Mouse (Mus musculus): ENCODE measurements at regions not wholly inside any gene's neighbourhood (a gene's known extent, or its start where the extent isn't known, plus 50 kb on each side); places are given as distances from the start of the nearest gene placed in this dataset.

GRCm38 (mm10) chr2:117623955-117624354, 281.2 kb upstream of the Rasgrp1 start:
- no peak overlapping the region for H3K4me3 ChIP-seq (ENCODE audit: low read depth, low read length)
- no peaks in the 10 kb centered on the region for H3K9me3 ChIP-seq (ENCODE audit: control insufficient read depth, low read length)
- no peaks in the 10 kb centered on the region for H3K36me3 ChIP-seq (ENCODE audit: control insufficient read depth, insufficient read depth, low read length)
- WGBS, result 43% methylated on average over 3 of the region's 3 CpGs
- no peak overlapping the region for H3K27ac ChIP-seq (replicated peaks; ENCODE audit: low read depth, low read length)
- H3K27me3 ChIP-seq (ENCODE audit: control insufficient read depth, insufficient read depth, low read length), result no peaks in the 10 kb centered on the region
- no peak overlapping the region for H3K4me2 ChIP-seq (ENCODE audit: low read depth, severe bottlenecking)
- DNase-seq (ENCODE audit: low spot score), result no peak
- no peak for ATAC-seq (ENCODE audit: insufficient number of reproducible peaks, low FRiP score, low TSS enrichment, low read depth)
- H3K9ac ChIP-seq (ENCODE audit: low read length), result no peak overlapping the region
- H3K4me1 ChIP-seq (ENCODE audit: control insufficient read depth, insufficient read depth, low read length), result no peaks in the 10 kb centered on the region

- no peak overlapping the region for H3K9ac ChIP-seq (ENCODE audit: low read length)
- WGBS, result 92% methylated on average over 4 of the region's 4 CpGs
- H3K9me3 ChIP-seq (ENCODE audit: control insufficient read depth, low read length), result no peaks in the 10 kb centered on the region
- no peaks in the 10 kb centered on the region for H3K4me1 ChIP-seq (ENCODE audit: control insufficient read depth, insufficient read depth, low read length)
- H3K36me3 ChIP-seq (ENCODE audit: control insufficient read depth, insufficient read depth, low read length), result no peaks in the 10 kb centered on the region
- no peaks in the 10 kb centered on the region for H3K27me3 ChIP-seq (ENCODE audit: control insufficient read depth, insufficient read depth, low read length)
- no peak overlapping the region for H3K4me3 ChIP-seq (ENCODE audit: low read depth, low read length)
- H3K27ac ChIP-seq (replicated peaks; ENCODE audit: low read depth, low read length), result no peak overlapping the region
- ATAC-seq (ENCODE audit: insufficient number of reproducible peaks, low FRiP score, low TSS enrichment, low read depth) (no peak), DNase-seq (ENCODE audit: low spot score) (no peak)
- H3K4me2 ChIP-seq (ENCODE audit: low read depth, severe bottlenecking), result no peak overlapping the region
Measured at GRCm38 (mm10) chr2:117634906-117635305, 292.1 kb upstream of the Rasgrp1 start.

- no peaks in the 10 kb centered on the region for H3K9me3 ChIP-seq (ENCODE audit: control insufficient read depth, low read length)
- no peaks in the 10 kb centered on the region for H3K4me1 ChIP-seq (ENCODE audit: control insufficient read depth, insufficient read depth, low read length)
- WGBS, result 78% methylated on average over 2 of the region's 2 CpGs
- H3K27ac ChIP-seq (replicated peaks; ENCODE audit: low read depth, low read length), result no peak overlapping the region
- no peak overlapping the region for H3K9ac ChIP-seq (ENCODE audit: low read length)
- ATAC-seq (ENCODE audit: insufficient number of reproducible peaks, low FRiP score, low TSS enrichment, low read depth) (no peak), DNase-seq (ENCODE audit: low spot score) (no peak)
- H3K27me3 ChIP-seq (ENCODE audit: control insufficient read depth, insufficient read depth, low read length), result no peaks in the 10 kb centered on the region
- H3K36me3 ChIP-seq (ENCODE audit: control insufficient read depth, insufficient read depth, low read length), result no peaks in the 10 kb centered on the region
- no peak overlapping the region for H3K4me3 ChIP-seq (ENCODE audit: low read depth, low read length)
- no peak overlapping the region for H3K4me2 ChIP-seq (ENCODE audit: low read depth, severe bottlenecking)
Measured at GRCm38 (mm10) chr2:117637397-117637796, 294.6 kb upstream of the Rasgrp1 start.

GRCm38 (mm10) chr2:117652101-117652500, 309.3 kb upstream of the Rasgrp1 start:
- no peaks in the 10 kb centered on the region for H3K4me1 ChIP-seq (ENCODE audit: control insufficient read depth, insufficient read depth, low read length)
- H3K36me3 ChIP-seq (ENCODE audit: control insufficient read depth, insufficient read depth, low read length), result no peaks in the 10 kb centered on the region
- no peak overlapping the region for H3K4me2 ChIP-seq (ENCODE audit: low read depth, severe bottlenecking)
- no peak overlapping the region for H3K27ac ChIP-seq (replicated peaks; ENCODE audit: low read depth, low read length)
- no peaks in the 10 kb centered on the region for H3K9me3 ChIP-seq (ENCODE audit: control insufficient read depth, low read length)
- no peak for ATAC-seq (ENCODE audit: insufficient number of reproducible peaks, low FRiP score, low TSS enrichment, low read depth)
- DNase-seq (ENCODE audit: low spot score), result no peak
- no peak overlapping the region for H3K4me3 ChIP-seq (ENCODE audit: low read depth, low read length)
- H3K27me3 ChIP-seq (ENCODE audit: control insufficient read depth, insufficient read depth, low read length), result no peaks in the 10 kb centered on the region
- H3K9ac ChIP-seq (ENCODE audit: low read length), result no peak overlapping the region

GRCm38 (mm10) chr2:117652647-117653046, 309.8 kb upstream of the Rasgrp1 start:
- DNase-seq (ENCODE audit: low spot score) (no peak), ATAC-seq (ENCODE audit: insufficient number of reproducible peaks, low FRiP score, low TSS enrichment, low read depth) (no peak)
- no peak overlapping the region for H3K4me3 ChIP-seq (ENCODE audit: low read depth, low read length)
- WGBS, result 47% methylated on average over 2 of the region's 2 CpGs
- H3K27me3 ChIP-seq (ENCODE audit: control insufficient read depth, insufficient read depth, low read length), result no peaks in the 10 kb centered on the region
- H3K36me3 ChIP-seq (ENCODE audit: control insufficient read depth, insufficient read depth, low read length), result no peaks in the 10 kb centered on the region
- no peak overlapping the region for H3K4me2 ChIP-seq (ENCODE audit: low read depth, severe bottlenecking)
- H3K9ac ChIP-seq (ENCODE audit: low read length), result no peak overlapping the region
- no peaks in the 10 kb centered on the region for H3K4me1 ChIP-seq (ENCODE audit: control insufficient read depth, insufficient read depth, low read length)
- no peaks in the 10 kb centered on the region for H3K9me3 ChIP-seq (ENCODE audit: control insufficient read depth, low read length)
- H3K27ac ChIP-seq (replicated peaks; ENCODE audit: low read depth, low read length), result no peak overlapping the region

GRCm38 (mm10) chr2:117656546-117657175, 313.9 kb upstream of the Rasgrp1 start:
- Histone ChIP-seq H3K36me3 (ENCODE audit: control insufficient read depth, insufficient read depth, low read length) (no peaks in the 10 kb centered on the region), H3K4me1 (ENCODE audit: control insufficient read depth, insufficient read depth, low read length) (no peaks in the 10 kb centered on the region), H3K27ac (replicated peaks; ENCODE audit: low read depth, low read length) (no peak overlapping the region), H3K9ac (ENCODE audit: low read length) (no peak overlapping the region), H3K4me2 (ENCODE audit: low read depth, severe bottlenecking) (no peak overlapping the region), H3K4me3 (ENCODE audit: low read depth, low read length) (no peak overlapping the region), H3K9me3 (ENCODE audit: control insufficient read depth, low read length) (no peaks in the 10 kb centered on the region), H3K27me3 (ENCODE audit: control insufficient read depth, insufficient read depth, low read length) (no peaks in the 10 kb centered on the region)
- WGBS, result 90% methylated on average over 2 of the region's 2 CpGs
- ATAC-seq (ENCODE audit: insufficient number of reproducible peaks, low FRiP score, low TSS enrichment, low read depth), result no peak
- DNase-seq (ENCODE audit: low spot score), result no peak

- no peak for ATAC-seq (ENCODE audit: insufficient number of reproducible peaks, low FRiP score, low TSS enrichment, low read depth)
- Histone ChIP-seq H3K27me3 (ENCODE audit: control insufficient read depth, insufficient read depth, low read length) (no peaks in the 10 kb centered on the region), H3K4me2 (ENCODE audit: low read depth, severe bottlenecking) (no peak overlapping the region), H3K36me3 (ENCODE audit: control insufficient read depth, insufficient read depth, low read length) (no peaks in the 10 kb centered on the region), H3K4me1 (ENCODE audit: control insufficient read depth, insufficient read depth, low read length) (no peaks in the 10 kb centered on the region), H3K4me3 (ENCODE audit: low read depth, low read length) (no peak overlapping the region), H3K9me3 (ENCODE audit: control insufficient read depth, low read length) (no peaks in the 10 kb centered on the region), H3K27ac (replicated peaks; ENCODE audit: low read depth, low read length) (no peak overlapping the region), H3K9ac (ENCODE audit: low read length) (no peak overlapping the region)
- 95% methylated on average over 3 of the region's 3 CpGs for WGBS
- DNase-seq (ENCODE audit: low spot score), result no peak
Measured at GRCm38 (mm10) chr2:117660217-117660924, 317.6 kb upstream of the Rasgrp1 start.

GRCm38 (mm10) chr2:117662653-117663052, 319.9 kb upstream of the Rasgrp1 start:
- peaks cover 9% of the 10 kb centered on the region; the same call in 1 of the 2 replicates for H3K4me1 ChIP-seq (ENCODE audit: control insufficient read depth, insufficient read depth, low read length)
- H3K4me3 ChIP-seq (ENCODE audit: low read depth, low read length), result no peak overlapping the region
- ATAC-seq (ENCODE audit: insufficient number of reproducible peaks, low FRiP score, low TSS enrichment, low read depth) (no peak), DNase-seq (ENCODE audit: low spot score) (no peak)
- no peaks in the 10 kb centered on the region for H3K36me3 ChIP-seq (ENCODE audit: control insufficient read depth, insufficient read depth, low read length)
- no peaks in the 10 kb centered on the region for H3K9me3 ChIP-seq (ENCODE audit: control insufficient read depth, low read length)
- H3K27me3 ChIP-seq (ENCODE audit: control insufficient read depth, insufficient read depth, low read length), result no peaks in the 10 kb centered on the region
- no peak overlapping the region for H3K4me2 ChIP-seq (ENCODE audit: low read depth, severe bottlenecking)
- H3K9ac ChIP-seq (ENCODE audit: low read length), result no peak overlapping the region
- no peak overlapping the region for H3K27ac ChIP-seq (replicated peaks; ENCODE audit: low read depth, low read length)

- no peak for ATAC-seq (ENCODE audit: insufficient number of reproducible peaks, low FRiP score, low TSS enrichment, low read depth)
Measured at GRCm38 (mm10) chr2:117666528-117666927, 323.7 kb upstream of the Rasgrp1 start.

More at GRCm38 (mm10) chr2:117666528-117666927, 323.7 kb upstream of the Rasgrp1 start:
- Histone ChIP-seq H3K4me3 (ENCODE audit: low read depth, low read length) (no peak overlapping the region), H3K27me3 (ENCODE audit: control insufficient read depth, insufficient read depth, low read length) (no peaks in the 10 kb centered on the region), H3K4me2 (ENCODE audit: low read depth, severe bottlenecking) (no peak overlapping the region), H3K9me3 (ENCODE audit: control insufficient read depth, low read length) (no peaks in the 10 kb centered on the region), H3K27ac (replicated peaks; ENCODE audit: low read depth, low read length) (no peak overlapping the region), H3K36me3 (ENCODE audit: control insufficient read depth, insufficient read depth, low read length) (no peaks in the 10 kb centered on the region), H3K9ac (ENCODE audit: low read length) (no peak overlapping the region), H3K4me1 (ENCODE audit: control insufficient read depth, insufficient read depth, low read length) (peaks cover 9% of the 10 kb centered on the region; the same call in 1 of the 2 replicates)
- DNase-seq (ENCODE audit: low spot score), result peak; percentile 29
- 21% methylated on average over 3 of the region's 3 CpGs for WGBS
